Mouse (Mus musculus): ENCODE data around the gene Stkld1. TPM values are rescaled to one million over a fixed set of nuclear protein-coding genes. Genes with fewer than 3 reads are reported as not detected.

Gene Stkld1
- total RNA-seq, 2 experiments from 2014 or later = not detected

- peak; percentile 95 for DNase-seq
Measured at GRCm38 (mm10) chr2:26963923-26964723, 30.3 kb downstream of the Stkld1 start, which contains the start of gene Rexo4. TSS of gene Rexo4 (minus strand) at chr2:26964386.

- DNase-seq = no peak
Measured at GRCm38 (mm10) chr2:26964724-26965370, 31.0 kb downstream of the Stkld1 start.

DNA sequence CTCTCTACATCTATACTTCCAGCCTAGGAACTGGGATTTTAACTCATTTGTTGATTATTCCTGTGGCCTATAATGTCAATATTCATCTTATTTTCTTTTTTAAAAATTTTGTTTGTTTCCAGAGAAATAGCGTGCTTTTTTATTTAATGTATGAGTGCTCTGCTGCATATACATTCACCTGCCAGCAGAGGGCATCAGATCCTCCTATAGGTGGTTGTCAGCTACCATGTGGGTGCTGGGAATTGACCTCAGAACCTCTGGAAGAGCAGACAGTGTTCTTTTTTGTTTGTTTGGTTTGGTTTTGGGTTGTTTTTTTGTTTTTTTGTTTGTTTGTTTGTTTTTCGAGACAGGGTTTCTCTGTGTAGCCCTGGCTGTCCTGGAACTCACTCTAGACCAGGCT lies 33.4 kb downstream of the Stkld1 start:
- DNase-seq = no peak

- no peak for DNase-seq
Measured at GRCm38 (mm10) chr2:26973116-26973515, 39.3 kb downstream of the Stkld1 start, which contains the start of gene Adamts13. TSS of gene Adamts13 (plus strand) at chr2:26973416.

DNA sequence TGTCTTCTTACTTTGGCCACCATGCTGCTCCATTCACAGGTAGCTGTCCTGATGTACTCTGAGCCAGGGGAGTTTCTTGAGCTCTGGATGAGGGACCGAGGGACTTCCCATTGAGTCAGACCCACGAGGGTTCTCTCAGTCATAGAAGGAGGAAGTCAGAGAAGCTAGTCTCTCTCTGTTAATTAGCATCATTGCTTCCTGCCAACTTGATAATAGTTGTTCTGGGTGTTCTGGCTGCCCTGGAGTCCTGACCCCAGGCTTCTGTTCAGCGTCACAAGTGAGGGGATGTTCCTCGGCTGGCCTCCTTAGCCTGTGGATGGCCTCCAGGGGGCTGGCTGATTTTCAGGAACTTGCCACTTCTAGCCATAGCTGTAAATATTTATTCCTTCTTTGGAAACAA lies 40.1 kb downstream of the Stkld1 start:
- no peak for DNase-seq

DNA sequence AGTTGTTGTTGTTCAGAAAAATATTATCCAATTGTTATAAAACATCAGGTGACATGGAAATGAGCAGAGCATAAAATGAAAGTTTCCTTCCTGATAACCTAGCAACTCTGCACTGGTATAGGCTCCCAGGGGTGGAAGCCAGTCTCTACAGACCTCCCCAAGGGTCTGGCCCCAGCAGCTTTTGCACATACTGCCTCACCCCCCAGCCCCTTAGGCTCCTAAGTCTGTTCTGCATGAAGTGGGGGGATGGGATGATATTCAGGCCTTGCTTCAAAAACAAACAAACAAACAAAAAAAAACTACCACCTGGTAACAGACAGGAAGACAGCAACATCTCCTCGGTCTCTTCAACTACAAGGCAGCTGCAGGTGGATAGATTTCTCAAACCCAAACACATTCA lies 46.5 kb downstream of the Stkld1 start:
- no peak for DNase-seq

- no peak for DNase-seq
Measured at GRCm38 (mm10) chr2:26984179-26984578, 50.3 kb downstream of the Stkld1 start.

- no peak for DNase-seq
Measured at GRCm38 (mm10) chr2:26984640-26985039, 50.8 kb downstream of the Stkld1 start.

GRCm38 (mm10) chr2:26993936-26994335 lies 60.1 kb downstream of the Stkld1 start:
- DNase-seq = no peak

DNA sequence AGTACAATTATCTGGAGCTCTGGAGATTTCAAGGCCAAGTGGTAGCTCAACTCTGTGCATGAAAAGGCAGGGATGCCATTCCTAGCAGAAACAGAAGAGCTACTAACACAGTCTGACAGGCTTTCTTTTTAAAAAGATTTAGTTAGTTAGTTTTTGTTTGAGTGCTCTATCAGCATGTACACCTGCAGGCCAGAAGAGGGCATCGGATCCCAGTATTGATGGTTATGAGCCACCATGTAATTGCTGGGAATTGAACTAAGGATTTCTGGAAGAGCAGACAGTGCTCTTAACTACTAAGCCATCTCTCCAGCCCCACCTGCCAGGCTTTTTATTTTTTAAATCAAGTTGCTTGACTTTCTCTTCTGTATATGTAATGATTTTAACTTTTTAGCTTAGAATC lies 63.7 kb downstream of the Stkld1 start:
- DNase-seq = no peak

GRCm38 (mm10) chr2:26997993-26998392 lies 64.1 kb downstream of the Stkld1 start:
- DNase-seq = no peak

Other genes starting within 250 kb of the Stkld1 start
- not detected for gene Abo, start 69.1 kb upstream of the Stkld1 start, total RNA-seq (2021)
- 10 to 100 TPM; 14.7 to 15.7 TPM for gene Surf6, start 31.2 kb upstream of the Stkld1 start, total RNA-seq (2021)
- gene Med22, start 23.4 kb upstream of the Stkld1 start, total RNA-seq (2021) = 10 to 100 TPM; 30.2 to 36.1 TPM
- 100 to 1,000 TPM; 414 to 433 TPM for gene Rpl7a, start 23.3 kb upstream of the Stkld1 start, total RNA-seq (2021)
- gene Surf2, start 17.7 kb upstream of the Stkld1 start, total RNA-seq (2021) = 10 to 100 TPM; 16.4 to 17.4 TPM
- 10 to 100 TPM; 40.7 to 41.9 TPM for gene Surf1, start 17.5 kb upstream of the Stkld1 start, total RNA-seq (2021)
- 100 to 1,000 TPM; 110 to 117 TPM for gene Surf4, start 119 bp upstream of the Stkld1 start, total RNA-seq (2021)
- 10 to 100 TPM; 19.1 to 20.4 TPM for gene Rexo4, start 30.3 kb downstream of the Stkld1 start, total RNA-seq (2021)
- gene Adamts13, start 39.4 kb downstream of the Stkld1 start, total RNA-seq (2021) = not detected
- 10 to 100 TPM; 28.0 to 29.7 TPM for gene Cacfd1, start 75.9 kb downstream of the Stkld1 start, total RNA-seq (2021)
- gene Slc2a6, start 94.0 kb downstream of the Stkld1 start, total RNA-seq (2021) = under 1 TPM; 0.18 to 0.24 TPM
- gene Mymk, start 138.1 kb downstream of the Stkld1 start, total RNA-seq (2021) = not detected
- 10 to 100 TPM; 10.6 to 11.4 TPM for gene Adamtsl2, start 145.3 kb downstream of the Stkld1 start, total RNA-seq (2021)
- gene Fam163b, start 208.4 kb downstream of the Stkld1 start, total RNA-seq (2021) = under 1 TPM; 0.55 to 0.65 TPM
- 1 to 10 TPM; 1.1 to 1.8 TPM for gene Dbh, start 231.2 kb downstream of the Stkld1 start, total RNA-seq (2021)

Data from heart, postnatal 4 days (tissue).